Mouse (Mus musculus): ENCODE results near the gene Tbc1d9b. TPM values are rescaled to one million over a fixed set of nuclear protein-coding genes. Genes with fewer than 3 reads are reported as not detected.

Gene Tbc1d9b
- total RNA-seq, 1 experiment, result 18.0 TPM

DNA sequence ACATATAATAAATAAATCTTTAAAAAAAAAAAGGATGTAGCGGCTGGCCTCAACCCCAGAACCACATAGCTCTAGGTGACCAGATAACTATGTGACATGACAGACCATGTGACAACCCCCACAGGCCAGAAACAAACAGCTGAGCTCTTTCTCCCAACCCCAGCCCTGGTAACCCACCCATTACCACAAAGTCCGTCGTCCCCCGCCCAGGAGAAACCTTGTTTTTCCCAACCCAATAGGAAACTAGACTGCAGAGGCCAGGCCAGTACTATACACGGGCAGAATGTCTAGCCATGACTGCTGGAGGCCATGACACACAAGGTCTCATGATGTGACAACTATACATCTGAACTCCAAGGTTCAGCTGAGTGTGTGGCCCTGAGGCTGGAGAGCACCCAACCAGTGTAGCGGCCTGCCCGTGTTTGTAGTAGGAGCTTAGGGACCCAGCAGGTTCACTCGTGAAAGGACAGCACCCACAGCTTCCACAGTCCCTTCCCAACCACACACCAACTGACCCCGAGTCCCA, 72.2 kb downstream of the Tbc1d9b start:
- TF ChIP-seq CHD2 (IDR thresholded peaks at IDR 0.05; ENCODE audit: low read depth, low read length) (no peak), ZNF384 (IDR thresholded peaks at IDR 0.05; ENCODE audit: low read depth, low read length) (no peak), ZC3H11A (IDR thresholded peaks at IDR 0.05; ENCODE audit: borderline replicate concordance, low read depth, low read length) (no peak), MAFK (IDR thresholded peaks at IDR 0.05; ENCODE audit: insufficient read depth, low read depth, low read length) (no peak), HCFC1 (IDR thresholded peaks at IDR 0.05; ENCODE audit: borderline replicate concordance, insufficient read depth, low read length) (no peak)
- H3K4me1 ChIP-seq (ENCODE audit: control insufficient read depth in 2 of 2, insufficient read depth in 2 of 2, low read length in 2 of 2, poor library complexity in 1 of 2), result peaks cover 0 to 2% of the 10 kb centered on the region in 2 experiments; a peak in 1 of 4 replicates
- H3K9ac ChIP-seq (ENCODE audit: insufficient read depth, low read depth, low read length, poor library complexity, severe bottlenecking), result no peak overlapping the region
- H3K27ac ChIP-seq (ENCODE audit: insufficient read depth, low read depth, low read length, poor library complexity, severe bottlenecking), result no peak overlapping the region
- H3K4me3 ChIP-seq (ENCODE audit: insufficient read depth in 1 of 2, low read depth in 1 of 2, low read length in 2 of 2, poor library complexity in 1 of 2, severe bottlenecking in 1 of 2), result no peak overlapping the region
- peaks cover 81% of the 10 kb centered on the region for H3K36me3 ChIP-seq (ENCODE audit: control insufficient read depth, insufficient read depth, low read length, poor library complexity, severe bottlenecking)
- H3K9me3 ChIP-seq (ENCODE audit: control insufficient read depth, insufficient read depth, low read depth, low read length), result no peaks in the 10 kb centered on the region
- no peak for DNase-seq (ENCODE audit: low read depth, low spot score)
- in situ Hi-C loops (cut with MboI; ENCODE audit: low sequenced_read_pairs in 2 of 2, unreplicated experiment in 2 of 2), result no loop called here

GRCm38 (mm10) chr11:50205434-50205833, 74.2 kb downstream of the Tbc1d9b start:
- TF ChIP-seq MAFK (IDR thresholded peaks at IDR 0.05; ENCODE audit: insufficient read depth, low read depth, low read length) (no peak), ZNF384 (IDR thresholded peaks at IDR 0.05; ENCODE audit: low read depth, low read length) (no peak), HCFC1 (IDR thresholded peaks at IDR 0.05; ENCODE audit: borderline replicate concordance, insufficient read depth, low read length) (no peak), ZC3H11A (IDR thresholded peaks at IDR 0.05; ENCODE audit: borderline replicate concordance, low read depth, low read length) (no peak), CHD2 (IDR thresholded peaks at IDR 0.05; ENCODE audit: low read depth, low read length) (no peak)
- Histone ChIP-seq H3K9me3 (ENCODE audit: control insufficient read depth, insufficient read depth, low read depth, low read length) (no peaks in the 10 kb centered on the region), H3K9ac (ENCODE audit: insufficient read depth, low read depth, low read length, poor library complexity, severe bottlenecking) (no peak overlapping the region), H3K27ac (ENCODE audit: insufficient read depth, low read depth, low read length, poor library complexity, severe bottlenecking) (no peak overlapping the region), H3K4me3 (ENCODE audit: insufficient read depth in 1 of 2, low read depth in 1 of 2, low read length in 2 of 2, poor library complexity in 1 of 2, severe bottlenecking in 1 of 2) (no peak overlapping the region), H3K36me3 (ENCODE audit: control insufficient read depth, insufficient read depth, low read length, poor library complexity, severe bottlenecking) (peaks cover 70% of the 10 kb centered on the region), H3K4me1 (ENCODE audit: control insufficient read depth in 2 of 2, insufficient read depth in 2 of 2, low read length in 2 of 2, poor library complexity in 1 of 2) (peaks cover 2 to 3% of the 10 kb centered on the region in 2 experiments; a peak in 1 of 4 replicates)
- in situ Hi-C loops (cut with MboI; ENCODE audit: low sequenced_read_pairs in 2 of 2, unreplicated experiment in 2 of 2), result no loop called here
- no peak for DNase-seq (ENCODE audit: low read depth, low spot score)

DNA sequence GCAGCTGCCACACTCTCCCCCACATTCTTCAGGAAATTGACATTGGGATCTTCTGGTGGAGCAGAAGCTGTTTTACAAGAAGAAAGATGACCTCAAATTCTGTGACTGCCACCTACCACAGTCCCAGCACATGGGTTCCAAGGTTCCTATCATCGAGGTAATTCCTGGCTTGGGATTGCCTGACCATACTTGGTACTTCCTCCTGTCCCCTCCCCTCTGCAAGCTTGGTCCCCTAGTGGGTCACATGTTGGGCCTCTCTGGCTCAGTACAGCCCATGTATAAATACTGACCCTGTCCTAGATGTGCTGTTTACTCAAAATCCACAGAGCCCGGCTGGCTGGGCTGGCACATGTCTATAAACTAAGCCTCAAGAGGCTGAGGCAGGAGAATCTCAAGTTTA, 74.8 kb downstream of the Tbc1d9b start:
- Histone ChIP-seq H3K27ac (ENCODE audit: insufficient read depth, low read depth, low read length, poor library complexity, severe bottlenecking) (no peak overlapping the region), H3K9me3 (ENCODE audit: control insufficient read depth, insufficient read depth, low read depth, low read length) (no peaks in the 10 kb centered on the region), H3K4me3 (ENCODE audit: insufficient read depth in 1 of 2, low read depth in 1 of 2, low read length in 2 of 2, poor library complexity in 1 of 2, severe bottlenecking in 1 of 2) (no peak overlapping the region), H3K9ac (ENCODE audit: insufficient read depth, low read depth, low read length, poor library complexity, severe bottlenecking) (no peak overlapping the region), H3K4me1 (ENCODE audit: control insufficient read depth in 2 of 2, insufficient read depth in 2 of 2, low read length in 2 of 2, poor library complexity in 1 of 2) (peaks cover 3% of the 10 kb centered on the region in 2 experiments; a peak in 1 of 4 replicates), H3K36me3 (ENCODE audit: control insufficient read depth, insufficient read depth, low read length, poor library complexity, severe bottlenecking) (peaks cover 64% of the 10 kb centered on the region)
- no peak for DNase-seq (ENCODE audit: low read depth, low spot score)
- TF ChIP-seq ZC3H11A (IDR thresholded peaks at IDR 0.05; ENCODE audit: borderline replicate concordance, low read depth, low read length) (no peak), HCFC1 (IDR thresholded peaks at IDR 0.05; ENCODE audit: borderline replicate concordance, insufficient read depth, low read length) (no peak), MAFK (IDR thresholded peaks at IDR 0.05; ENCODE audit: insufficient read depth, low read depth, low read length) (no peak)
- in situ Hi-C loops (cut with MboI; ENCODE audit: low sequenced_read_pairs in 2 of 2, unreplicated experiment in 2 of 2), result no loop called here

DNA sequence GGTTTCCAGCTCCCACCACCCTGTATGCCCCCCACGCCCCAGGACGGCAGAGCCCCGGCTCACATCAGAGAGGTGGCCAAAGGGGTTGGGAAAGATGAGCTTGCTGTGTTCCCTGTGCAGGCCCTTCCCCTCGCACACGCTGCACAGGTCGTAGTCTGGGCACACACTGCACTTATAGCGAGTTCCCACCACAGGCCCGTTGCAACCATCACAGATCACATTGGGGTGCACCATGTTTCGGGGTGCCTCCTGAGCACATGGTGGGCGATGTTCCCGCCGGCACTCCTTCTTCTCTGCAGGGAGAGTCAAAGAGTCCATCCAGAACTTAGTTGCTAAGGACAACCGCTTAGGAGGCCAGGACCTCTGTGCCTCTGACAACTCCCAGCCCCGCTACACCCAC, 76.1 kb downstream of the Tbc1d9b start:
- no peak for DNase-seq (ENCODE audit: low read depth, low spot score)
- H3K27ac ChIP-seq (ENCODE audit: insufficient read depth, low read depth, low read length, poor library complexity, severe bottlenecking), result peak overlapping the region; percentile 14; the same call in 1 of the 2 replicates
- H3K9me3 ChIP-seq (ENCODE audit: control insufficient read depth, insufficient read depth, low read depth, low read length), result no peaks in the 10 kb centered on the region
- no peak overlapping the region for H3K9ac ChIP-seq (ENCODE audit: insufficient read depth, low read depth, low read length, poor library complexity, severe bottlenecking)
- TF ChIP-seq ZC3H11A (IDR thresholded peaks at IDR 0.05; ENCODE audit: borderline replicate concordance, low read depth, low read length) (no peak), MAFK (IDR thresholded peaks at IDR 0.05; ENCODE audit: insufficient read depth, low read depth, low read length) (no peak), CHD2 (IDR thresholded peaks at IDR 0.05; ENCODE audit: low read depth, low read length) (no peak), ZNF384 (IDR thresholded peaks at IDR 0.05; ENCODE audit: low read depth, low read length) (no peak)
- peaks cover 5 to 10% of the 10 kb centered on the region in 2 experiments; a peak in 2 of 4 replicates for H3K4me1 ChIP-seq (ENCODE audit: control insufficient read depth in 2 of 2, insufficient read depth in 2 of 2, low read length in 2 of 2, poor library complexity in 1 of 2)
- peaks cover 54% of the 10 kb centered on the region for H3K36me3 ChIP-seq (ENCODE audit: control insufficient read depth, insufficient read depth, low read length, poor library complexity, severe bottlenecking)
- in situ Hi-C loops (cut with MboI; ENCODE audit: low sequenced_read_pairs in 2 of 2, unreplicated experiment in 2 of 2), result no loop called here
- no peak overlapping the region for H3K4me3 ChIP-seq (ENCODE audit: insufficient read depth in 1 of 2, low read depth in 1 of 2, low read length in 2 of 2, poor library complexity in 1 of 2, severe bottlenecking in 1 of 2)

- in situ Hi-C loops (cut with MboI; ENCODE audit: low sequenced_read_pairs in 2 of 2, unreplicated experiment in 2 of 2), result no loop called here
- DNase-seq (ENCODE audit: low read depth, low spot score), result no peak
- no peak overlapping the region for H3K27ac ChIP-seq (ENCODE audit: insufficient read depth, low read depth, low read length, poor library complexity, severe bottlenecking)
- TF ChIP-seq CHD2 (IDR thresholded peaks at IDR 0.05; ENCODE audit: low read depth, low read length) (no peak), HCFC1 (IDR thresholded peaks at IDR 0.05; ENCODE audit: borderline replicate concordance, insufficient read depth, low read length) (no peak), ZC3H11A (IDR thresholded peaks at IDR 0.05; ENCODE audit: borderline replicate concordance, low read depth, low read length) (no peak), ZNF384 (IDR thresholded peaks at IDR 0.05; ENCODE audit: low read depth, low read length) (no peak), MAFK (IDR thresholded peaks at IDR 0.05; ENCODE audit: insufficient read depth, low read depth, low read length) (no peak)
- H3K9me3 ChIP-seq (ENCODE audit: control insufficient read depth, insufficient read depth, low read depth, low read length), result no peaks in the 10 kb centered on the region
- H3K4me1 ChIP-seq (ENCODE audit: control insufficient read depth in 2 of 2, insufficient read depth in 2 of 2, low read length in 2 of 2, poor library complexity in 1 of 2), result peaks cover 5 to 16% of the 10 kb centered on the region in 2 experiments; a peak in 2 of 4 replicates
- peaks cover 48% of the 10 kb centered on the region for H3K36me3 ChIP-seq (ENCODE audit: control insufficient read depth, insufficient read depth, low read length, poor library complexity, severe bottlenecking)
- H3K4me3 ChIP-seq (ENCODE audit: insufficient read depth in 1 of 2, low read depth in 1 of 2, low read length in 2 of 2, poor library complexity in 1 of 2, severe bottlenecking in 1 of 2), result no peak overlapping the region
- no peak overlapping the region for H3K9ac ChIP-seq (ENCODE audit: insufficient read depth, low read depth, low read length, poor library complexity, severe bottlenecking)
Observed at GRCm38 (mm10) chr11:50208039-50208438, 76.8 kb downstream of the Tbc1d9b start.

Measured in ES-E14 (cell line).